Mouse (Mus musculus) heart, adult 2 months (tissue): ENCODE measurements around the gene Actr3b.

Source experiments
- CTCF ChIP-seq: fragments of 200-600 bp; IDR thresholded peaks from 2 replicates; pipeline ENCODE4 v1.8.1; 2022; ENCODE audit warnings: antibody characterized with exemption, mild to moderate bottlenecking, moderate library complexity
- EP300 ChIP-seq: fragments of 200-500 bp; IDR thresholded peaks from 2 replicates; pipeline ENCODE4 v1.6.1; 2011; ENCODE audit warnings: low read depth, low read length, control low read depth; ENCODE audit not compliant: insufficient read depth
- POLR2A ChIP-seq: fragments of 200-500 bp; IDR thresholded peaks from 2 replicates; pipeline ENCODE4 v1.6.1; 2011; ENCODE audit warnings: mild to moderate bottlenecking, low read depth, low read length, control low read depth; ENCODE audit not compliant: insufficient read depth

- TF ChIP-seq CTCF (no peak), POLR2A (no peak), EP300 (no peak)
Measured at GRCm38 (mm10) chr5:25791570-25791969, 31.8 kb downstream of the Actr3b start.
